In genomic region chr11:72037409-72037808, GRCm38 (mm10) we compare ENCODE assay signal across 24 mouse cellular contexts. TPM values are rescaled to one million over a fixed set of nuclear protein-coding genes. Genes with fewer than 3 reads are reported as not detected.
"Had no signal": no experiment of that assay in that cellular context is flagged by ENCODE, and none has a peak within 500 bp of the region (broad histone marks: within the 10 kb centered on the region; RNA-seq: fewer than 3 reads in every experiment).

Gene Aipl1, minus strand, starts transcription at chr11:72037509.

- DNase-seq: heart, adult 11 months had no signal

- ATAC-seq: hindbrain, postnatal 0 days; intestine, embryonic 16.5 days had no signal

- H3K27me3 ChIP-seq: hindbrain, embryonic 15.5 days had no signal

- H3K4me3 ChIP-seq: heart, adult 2 months; heart, embryonic 13.5 days; heart, embryonic 15.5 days; hindbrain, embryonic 12.5 days; hindbrain, embryonic 15.5 days; kidney, embryonic 15.5 days; limb, embryonic 13.5 days had no signal

- H3K9me3 ChIP-seq: heart, embryonic 13.5 days; heart, embryonic 15.5 days; hindbrain, embryonic 12.5 days; hindbrain, embryonic 15.5 days; kidney, embryonic 15.5 days; limb, embryonic 13.5 days had no signal

- H3K36me3 ChIP-seq: heart, embryonic 13.5 days; heart, embryonic 15.5 days; hindbrain, embryonic 12.5 days; hindbrain, embryonic 15.5 days; kidney, embryonic 15.5 days; limb, embryonic 13.5 days had no signal

- H3K4me2 ChIP-seq: heart, embryonic 11.5 days; heart, embryonic 13.5 days; heart, embryonic 15.5 days; hindbrain, embryonic 12.5 days; hindbrain, embryonic 15.5 days; kidney, embryonic 15.5 days; limb, embryonic 13.5 days had no signal

- H3K27ac ChIP-seq: heart, adult 2 months; heart, embryonic 13.5 days; heart, embryonic 15.5 days; hindbrain, embryonic 12.5 days; hindbrain, embryonic 15.5 days; hindbrain, postnatal 0 days; kidney, embryonic 15.5 days; kidney, postnatal 0 days; limb, embryonic 13.5 days had no signal

- H3K9ac ChIP-seq: forebrain, postnatal 0 days; heart, embryonic 13.5 days; heart, embryonic 15.5 days; hindbrain, embryonic 12.5 days; hindbrain, embryonic 15.5 days; kidney, embryonic 15.5 days; limb, embryonic 13.5 days had no signal

RNA-seq across cellular contexts. Expression of gene Aipl1, which starts in this region (rescaled TPM):
- total RNA-seq: gastrocnemius, adult 18-20 months; gastrocnemius, adult 8-10 months; gastrocnemius, postnatal 36 days; heart, adult 2 months; heart, postnatal 14 days; heart, postnatal 36 days; hindbrain, postnatal 0 days; layer of hippocampus, adult 18-20 months; layer of hippocampus, adult 8-10 months; layer of hippocampus, postnatal 36 days; left cerebral cortex, adult 18-20 months had no signal
- polyA plus RNA-seq: kidney, adult 2 months; large intestine, adult 2 months had no signal
